Comparison of ENCODE assay signal across 8 mouse cellular contexts in the genomic region with DNA sequence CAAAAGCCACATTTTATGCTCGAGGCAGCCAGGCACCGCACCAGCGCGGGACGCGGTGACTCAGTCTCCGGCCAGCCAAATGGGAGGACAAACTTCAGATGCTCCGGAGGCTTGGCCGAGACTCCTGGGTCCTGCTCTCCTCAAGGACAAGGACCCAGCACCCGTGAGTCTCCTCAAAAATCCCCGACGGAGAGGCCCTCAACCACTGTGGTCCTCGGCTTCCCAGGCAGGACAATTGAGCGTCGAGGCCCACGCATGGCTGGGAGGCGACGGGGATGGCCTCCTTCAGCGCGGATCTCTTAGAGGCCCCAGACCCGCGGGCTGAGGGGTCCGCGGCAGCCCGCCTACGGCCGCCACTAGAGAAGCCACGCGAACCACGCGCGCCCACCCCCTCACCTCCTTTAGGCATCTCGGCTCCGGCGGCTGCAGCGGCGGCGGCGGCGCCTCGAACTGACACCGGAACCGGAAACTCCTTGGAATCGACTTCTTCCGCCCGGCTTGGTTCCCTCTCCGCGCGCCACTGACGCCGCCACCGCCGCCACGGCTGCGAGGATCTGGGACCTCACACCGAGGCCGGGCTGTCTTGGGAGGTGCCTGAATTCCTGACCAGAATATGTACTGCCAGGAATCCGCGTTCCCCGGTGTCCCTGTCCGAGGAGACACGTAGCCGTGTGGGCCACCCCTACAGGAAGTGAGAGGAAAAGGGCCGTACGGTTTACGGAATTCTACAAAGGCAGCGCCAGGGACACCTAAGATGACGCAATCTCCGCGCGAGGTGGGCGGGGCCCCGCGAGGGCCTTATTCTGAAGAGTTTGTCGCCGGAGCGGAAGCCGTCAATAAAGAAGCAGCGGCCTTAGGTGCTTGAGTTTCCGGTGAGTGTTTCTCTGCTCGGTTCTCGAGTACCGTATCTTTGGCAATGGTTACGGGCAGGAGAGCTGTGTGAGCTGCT. TPM values are rescaled to one million over a fixed set of nuclear protein-coding genes. Genes with fewer than 3 reads are reported as not detected.
DNase-seq lines count a peak whose midpoint lies in the region; ATAC-seq and TF ChIP-seq lines count a peak whose summit lies in the region.

A gene (minus strand): TSS at position 668 of the 949 bp plus-strand sequence.
A gene (plus strand): TSS at position 792 of the 949 bp plus-strand sequence.

- peak within 1 kb of the TSS; percentile 76 for H3K9ac ChIP-seq in forebrain, embryonic 15.5 days (replicated peaks)

- H3K36me3 ChIP-seq in forebrain, embryonic 15.5 days: peaks cover 46% of the 10 kb centered on the region

- H3K27me3 ChIP-seq in forebrain, embryonic 15.5 days: no peaks in the 10 kb centered on the region

- H3K9me3 ChIP-seq in forebrain, embryonic 15.5 days: no peaks in the 10 kb centered on the region

- peak within 1 kb of the TSS; percentile 81 for H3K4me3 ChIP-seq in forebrain, embryonic 15.5 days
- H3K4me3 ChIP-seq in lung, adult 2 months (replicated peaks; ENCODE audit: extremely low read depth, low read depth, low read length): peak within 1 kb of the TSS; percentile 97

- peak; percentile 74; the same call in 1 of the 2 replicates for TF ChIP-seq POLR2A in lung, adult 2 months (IDR thresholded peaks at IDR 0.05; ENCODE audit: borderline replicate concordance, extremely low read depth, low read depth, low read length)

- DNase-seq in ES-CJ7 (ENCODE audit: low read depth, low spot score): peak; percentile 90
- peak; percentile 94 for DNase-seq in cerebellum, adult 11 months
- DNase-seq in heart, postnatal 25 days (ENCODE audit: low spot score): peak; percentile 90
- DNase-seq in layer of hippocampus, adult 18-20 months (ENCODE audit: low spot score in 2 of 2): peak; percentile 96 to 97
- peak; percentile 97 for DNase-seq in lung, adult 2 months
- peak; percentile 90 to 91 for DNase-seq in thymus, adult 18-20 months

- peak within 1 kb of the TSS; percentile 75 for H3K4me2 ChIP-seq in forebrain, embryonic 15.5 days (replicated peaks)

- WGBS in forebrain, embryonic 15.5 days: under 1% methylated on average over 83 of the region's 84 CpGs
- WGBS in lung, adult 2 months: under 1% methylated on average over 84 of the region's 84 CpGs

- no peak for TF ChIP-seq CTCF in lung, adult 2 months (IDR thresholded peaks at IDR 0.05; ENCODE audit: insufficient read depth, low read length)

- ATAC-seq in forebrain, embryonic 15.5 days (replicated peaks): peak; percentile 96
- ATAC-seq in neutrophil, adult 5-6 weeks (ENCODE audit: extremely low read depth, insufficient number of reproducible peaks, low FRiP score, poor library complexity, severe bottlenecking): peak; percentile 86

- H3K4me1 ChIP-seq in forebrain, embryonic 15.5 days: peaks cover 28% of the 10 kb centered on the region
- H3K4me1 ChIP-seq in lung, adult 2 months (ENCODE audit: control insufficient read depth, insufficient read depth, low read length): peaks cover 2% of the 10 kb centered on the region; the same call in 1 of the 2 replicates

- peak within 1 kb of the TSS; percentile 94 for H3K27ac ChIP-seq in forebrain, embryonic 15.5 days (replicated peaks)

- intact Hi-C loops in heart, postnatal 25 days (cut with DNase I): loop anchor here (2.0 kb wide), 2 partner anchors 21 to 27 kb away; a partner anchor contains a TSS

RNA-seq across cellular contexts. Expression of the first gene that starts in this region (rescaled TPM):
- polyA plus RNA-seq in forebrain, embryonic 15.5 days (2015; fragmentation: Nextera tagmentation; extraction: Ambion mirVana): 110 and 114 TPM in 2 replicates
- 10 to 100 TPM; 37.8 to 40.3 TPM for total RNA-seq in heart, postnatal 25 days (2021)
- 10 to 100 TPM; 88.5 to 94.7 TPM for total RNA-seq in layer of hippocampus, adult 18-20 months (2021)
- 18.4 and 23.4 TPM in 2 replicates for polyA plus RNA-seq in lung, adult 2 months (2012; rRNA removed)
- total RNA-seq in neutrophil, adult 5-6 weeks (2017): 73.3 and 79.9 TPM in 2 replicates

RNA-seq across cellular contexts. Expression of the second gene that starts in this region (rescaled TPM):
- polyA plus RNA-seq in forebrain, embryonic 15.5 days (2015; fragmentation: Nextera tagmentation; extraction: Ambion mirVana): 203 and 216 TPM in 2 replicates
- total RNA-seq in heart, postnatal 25 days (2021): 10 to 100 TPM; 53.5 to 62.6 TPM
- total RNA-seq in layer of hippocampus, adult 18-20 months (2021): 10 to 100 TPM; 66.7 to 71.9 TPM
- 33.1 and 33.9 TPM in 2 replicates for polyA plus RNA-seq in lung, adult 2 months (2012; rRNA removed)
- 170 and 185 TPM in 2 replicates for total RNA-seq in neutrophil, adult 5-6 weeks (2017)

Comparison
In these comparisons a context has a peak if more than half of its experiments do, and no peak if none do; other contexts are left out.
1. Peak in every context shown above with its lines: DNase-seq, ATAC-seq, H3K4me3 ChIP-seq and H3K27ac ChIP-seq.